In the genomic region with DNA sequence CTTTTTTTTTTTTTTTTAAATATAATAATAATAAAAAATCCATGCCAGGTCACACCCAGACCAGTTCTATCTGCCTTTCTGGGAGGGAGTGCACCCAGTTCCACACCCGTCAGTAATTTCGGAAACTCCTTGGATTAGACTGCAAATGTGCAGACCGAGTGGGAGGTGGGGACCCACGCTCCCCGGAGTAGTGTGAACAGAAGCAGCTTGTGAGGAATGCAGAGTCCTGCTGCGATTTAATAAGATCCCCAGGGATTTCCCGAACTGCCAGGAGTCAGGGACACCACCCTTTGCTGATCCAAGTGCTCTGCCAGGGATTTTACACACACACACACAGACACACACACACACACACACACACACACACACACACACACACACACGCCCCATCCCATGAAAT, we compare ENCODE assay signal across 10 mouse cellular contexts. TPM values are rescaled to one million over a fixed set of nuclear protein-coding genes. Genes with fewer than 3 reads are reported as not detected.
A peak's percentile ranks its signal among the peaks of the same experiment; 100 is the strongest.
DNase-seq lines count a peak whose midpoint lies in the region; ATAC-seq and TF ChIP-seq lines count a peak whose summit lies in the region.
"Had no signal": no experiment of that assay in that cellular context is flagged by ENCODE, and none has a peak within 500 bp of the region (broad histone marks: within the 10 kb centered on the region; RNA-seq: fewer than 3 reads in every experiment).

No protein-coding gene starts in this region.

- no peak for DNase-seq in frontal cortex, postnatal 10 days (ENCODE audit: low spot score in 2 of 2)
- DNase-seq in lung, embryonic 14.5 days: no peak
- no peak for DNase-seq in lung, adult 18-20 months
- DNase-seq in cerebellum, postnatal 25 days: peak; percentile 51 to 60
- DNase-seq in right cerebral cortex, postnatal 25 days: peak; percentile 69
- no peak for DNase-seq in kidney, adult 18-20 months

- no peaks in the 10 kb centered on the region for H3K36me3 ChIP-seq in lung, embryonic 14.5 days (ENCODE audit: insufficient read depth)
- H3K36me3 ChIP-seq: heart, embryonic 12.5 days had no signal

- H3K4me2 ChIP-seq in lung, embryonic 14.5 days: no peak overlapping the region

- H3K27ac ChIP-seq in lung, embryonic 14.5 days (ENCODE audit: low read depth): no peak overlapping the region

- H3K27me3 ChIP-seq in lung, embryonic 14.5 days (ENCODE audit: insufficient read depth, low read length): no peaks in the 10 kb centered on the region

- WGBS in lung, embryonic 14.5 days: 29% methylated on average over 8 of the region's 8 CpGs

- ATAC-seq in frontal cortex, adult (ENCODE audit: low TSS enrichment): peak; percentile 33; the same call in 1 of the 2 replicates
- no peak for ATAC-seq in lung, embryonic 14.5 days (ENCODE audit: insufficient read depth)
- no peak for ATAC-seq in erythroblast, adult 5-6 weeks (replicated peaks; ENCODE audit: low FRiP score, poor library complexity, severe bottlenecking)

- no peaks in the 10 kb centered on the region for H3K9me3 ChIP-seq in lung, embryonic 14.5 days (ENCODE audit: low read depth, low read length)
- H3K9me3 ChIP-seq: heart, embryonic 12.5 days had no signal

- no peak for TF ChIP-seq CTCF in lung, embryonic 14.5 days (IDR thresholded peaks at IDR 0.05; ENCODE audit: low read depth)

- no peak overlapping the region for H3K4me3 ChIP-seq in lung, embryonic 14.5 days (ENCODE audit: low read depth, low read length)

- H3K9ac ChIP-seq in lung, embryonic 14.5 days: peak overlapping the region; percentile 15; the same call in 1 of the 2 replicates

- H3K4me1 ChIP-seq in lung, embryonic 14.5 days (ENCODE audit: insufficient read depth): peaks cover 15% of the 10 kb centered on the region

RNA-seq across cellular contexts. Expression of gene Zdhhc22, which starts 16.5 kb away (rescaled TPM):
- polyA plus RNA-seq in lung, embryonic 14.5 days (2014; fragmentation: Nextera tagmentation; extraction: Ambion mirVana): 0.05 TPM in 1 of 2 replicates, not detected in the other
- total RNA-seq in erythroblast, adult 5-6 weeks (2015; ENCODE audit: low replicate concordance): not detected in 2 replicates
- total RNA-seq in erythroblast, adult 5-6 weeks (2017; ENCODE audit: low replicate concordance): 0.43 TPM in 1 of 2 replicates, not detected in the other
- total RNA-seq: megakaryocyte, adult 5-6 weeks had no signal
- polyA plus RNA-seq: heart, embryonic 12.5 days had no signal

RNA-seq across cellular contexts. Expression of gene Cipc, which starts 26.9 kb away (rescaled TPM):
- 22.4 and 24.3 TPM in 2 replicates for polyA plus RNA-seq in lung, embryonic 14.5 days (2014; fragmentation: Nextera tagmentation; extraction: Ambion mirVana)
- total RNA-seq in erythroblast, adult 5-6 weeks (2015; ENCODE audit: low replicate concordance): 4.8 and 7.1 TPM in 2 replicates
- total RNA-seq in erythroblast, adult 5-6 weeks (2017; ENCODE audit: low replicate concordance): 5.6 and 8.2 TPM in 2 replicates

RNA-seq across cellular contexts. Expression of gene Tmem63c, which starts 47.4 kb away (rescaled TPM):
- polyA plus RNA-seq in lung, embryonic 14.5 days (2014; fragmentation: Nextera tagmentation; extraction: Ambion mirVana): not detected in 2 replicates
- total RNA-seq in erythroblast, adult 5-6 weeks (2015; ENCODE audit: low replicate concordance): not detected in 2 replicates
- not detected in 2 replicates for total RNA-seq in erythroblast, adult 5-6 weeks (2017; ENCODE audit: low replicate concordance)
- total RNA-seq: megakaryocyte, adult 5-6 weeks had no signal
- polyA plus RNA-seq: heart, embryonic 12.5 days had no signal

Comparison
In these comparisons a context has a peak if more than half of its experiments do, and no peak if none do; other contexts are left out.
1. DNase-seq: peak in cerebellum, postnatal 25 days (2 of 2) and right cerebral cortex, postnatal 25 days (single experiment); none in frontal cortex, postnatal 10 days (0 of 2), lung, embryonic 14.5 days (single experiment), lung, adult 18-20 months (0 of 2) and kidney, adult 18-20 months (single experiment).